Mouse (Mus musculus): ENCODE results near the gene Selenop.
A peak's percentile ranks its signal among the peaks of the same experiment; 100 is the strongest.
"Not testable (repeated sequence)": the region's sequence is repeated elsewhere in the genome, so short reads cannot be mapped to it uniquely, and the experiment has no call there.

Gene Selenop

DNA sequence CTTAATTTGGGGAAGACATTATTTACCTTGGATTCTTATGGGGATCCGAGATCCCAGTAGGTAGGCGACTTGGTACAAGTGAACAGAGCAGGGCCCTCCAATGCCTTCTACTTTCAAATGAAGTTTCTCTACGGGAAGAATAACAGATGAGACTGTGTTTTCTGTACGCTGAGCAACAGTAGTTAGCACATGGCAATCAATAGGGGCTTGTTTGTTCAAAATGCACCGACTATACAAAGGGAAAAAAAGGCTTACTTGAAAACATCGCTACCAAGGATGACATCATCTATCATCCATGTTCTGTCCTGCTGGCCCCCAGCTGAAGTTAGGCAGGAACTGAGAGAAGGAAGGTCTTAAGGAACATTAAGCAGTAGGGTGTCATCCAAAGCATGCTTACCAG, at the start of gene Selenop:
Selenop (plus strand) TSS at position 301 of the 400 bp plus-strand sequence.
- DNase-seq (ENCODE audit: extremely low read depth, insufficient read length, low spot score) = no peak

DNA sequence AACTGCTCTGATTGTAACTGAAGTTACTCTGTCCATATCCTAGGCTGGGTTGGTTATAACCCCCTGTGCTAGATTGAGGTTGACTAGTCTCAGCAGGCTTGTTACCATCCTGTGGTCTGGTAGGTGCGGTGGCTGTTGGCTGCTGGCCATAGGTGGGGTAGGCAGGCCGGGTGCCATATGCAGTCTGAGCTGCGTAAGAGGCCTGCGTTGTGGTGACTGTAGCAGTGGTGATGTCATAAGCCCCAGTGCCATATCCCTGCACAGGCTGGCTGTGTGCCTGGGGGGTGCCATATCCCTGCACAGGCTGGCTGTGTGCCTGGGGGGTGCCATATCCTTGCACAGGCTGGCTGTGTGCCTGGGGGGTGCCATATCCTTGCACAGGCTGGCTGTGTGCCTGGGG, 49.7 kb upstream of the Selenop start:
- DNase-seq (ENCODE audit: extremely low read depth, insufficient read length, low spot score) = not testable (repeated sequence)

DNA sequence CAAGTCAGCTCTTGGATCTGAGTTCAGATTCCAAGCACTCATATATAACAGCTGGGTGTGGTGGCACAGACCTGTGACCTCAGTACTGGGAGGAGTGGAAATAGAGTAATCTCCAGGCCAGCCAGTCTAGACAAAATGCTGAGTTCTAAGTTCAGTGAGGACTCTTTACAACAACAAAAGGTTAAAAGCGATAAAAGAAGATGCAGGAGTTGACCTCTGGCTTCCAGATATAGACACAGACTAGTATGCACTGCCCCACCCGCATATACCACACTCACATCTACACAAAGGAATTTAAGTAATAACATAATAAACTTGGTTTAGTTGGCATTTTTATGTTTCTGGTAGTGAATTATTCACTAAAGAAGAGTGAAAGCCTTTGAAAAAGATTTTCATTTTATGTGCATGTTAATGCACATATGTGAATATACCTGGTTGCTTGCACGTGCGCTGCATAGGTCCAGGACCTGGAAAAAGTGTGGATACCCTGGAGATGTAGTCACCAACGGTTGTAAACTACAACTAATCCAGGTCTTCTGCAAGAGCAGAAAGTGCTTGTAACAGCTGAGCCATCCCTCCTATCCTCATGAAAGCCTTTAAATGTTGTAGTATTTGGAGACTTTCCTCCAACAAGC, 45.4 kb upstream of the Selenop start:
- no peak for DNase-seq (ENCODE audit: extremely low read depth, insufficient read length, low spot score)

DNA sequence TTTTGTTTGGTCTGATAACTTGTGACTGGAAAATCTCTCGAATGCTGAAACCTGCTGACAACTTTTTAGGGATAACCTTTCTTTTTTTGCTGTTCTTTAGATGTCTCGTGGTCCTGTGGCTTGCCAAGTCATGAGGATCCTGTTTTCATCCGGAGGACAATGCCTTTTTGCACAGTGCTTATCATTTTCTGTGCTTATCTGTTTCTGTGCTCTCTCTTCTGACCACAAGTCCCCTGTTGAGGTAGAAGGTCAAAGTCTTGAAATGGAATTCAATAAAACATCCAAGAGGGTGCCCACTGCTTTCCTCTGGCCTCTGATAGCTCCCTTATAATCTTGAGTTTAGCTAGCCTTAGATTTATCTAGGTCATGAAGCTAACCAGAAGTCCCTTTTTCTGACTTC, 41.8 kb upstream of the Selenop start:
- DNase-seq (ENCODE audit: extremely low read depth, insufficient read length, low spot score) = no peak

GRCm38 (mm10) chr15:3228185-3228584, 40.2 kb upstream of the Selenop start:
- peak; percentile 9 for DNase-seq (ENCODE audit: extremely low read depth, insufficient read length, low spot score)

- DNase-seq (ENCODE audit: extremely low read depth, insufficient read length, low spot score) = no peak
Measured at GRCm38 (mm10) chr15:3228990-3229389, 39.4 kb upstream of the Selenop start.

DNA sequence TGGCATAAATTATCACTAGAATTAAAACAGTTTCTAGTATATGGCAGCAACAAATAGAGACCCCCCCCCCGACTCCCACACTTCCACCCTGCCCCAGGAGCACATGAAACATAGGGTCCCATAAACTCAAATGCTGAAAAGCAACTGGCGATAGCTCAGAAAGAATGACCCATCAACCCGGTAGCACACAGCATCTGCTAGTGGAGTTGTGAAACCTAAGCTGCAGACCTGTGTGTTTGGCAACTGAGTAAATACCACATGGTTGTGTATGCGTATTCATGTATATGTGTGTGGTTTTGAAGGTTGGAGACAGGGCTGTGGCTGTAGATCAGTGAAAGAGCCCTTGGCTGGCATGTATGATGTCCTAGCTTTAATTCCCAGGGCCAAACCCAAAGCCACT, 37.3 kb upstream of the Selenop start:
- DNase-seq (ENCODE audit: extremely low read depth, insufficient read length, low spot score) = no peak

DNA sequence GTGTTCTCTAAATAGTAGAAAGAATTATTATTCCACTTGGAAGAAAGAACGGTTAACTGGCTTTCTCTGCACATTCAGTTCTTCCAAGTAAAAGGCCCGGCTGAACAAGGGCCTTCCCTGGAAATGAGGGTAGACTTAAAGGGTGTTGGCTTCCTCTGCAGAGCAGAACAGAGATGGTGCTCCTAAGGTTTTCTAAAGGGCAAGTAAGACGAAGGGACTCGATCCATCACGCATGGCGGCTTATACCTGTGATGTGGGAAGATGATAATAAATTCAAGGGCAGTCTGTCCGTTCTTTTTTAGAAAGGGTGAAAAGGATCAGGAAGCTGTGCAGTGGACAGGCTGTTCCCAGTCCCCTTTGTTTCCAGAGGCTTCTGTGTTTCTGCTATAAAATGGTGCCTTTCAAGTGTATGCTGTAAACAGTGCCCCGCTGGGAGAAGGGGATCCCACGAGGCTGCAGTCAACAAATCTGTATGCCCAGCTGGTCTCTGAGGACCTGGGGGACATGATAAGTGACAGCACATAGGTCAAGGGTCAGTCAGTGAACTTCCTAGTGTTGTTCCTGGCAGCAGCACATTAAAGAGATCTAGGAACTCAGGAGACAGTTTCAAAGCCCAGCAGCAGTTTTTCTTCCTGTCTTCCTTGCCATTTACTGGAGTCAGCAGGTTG, 36.0 kb upstream of the Selenop start:
- DNase-seq (ENCODE audit: extremely low read depth, insufficient read length, low spot score) = no peak

DNA sequence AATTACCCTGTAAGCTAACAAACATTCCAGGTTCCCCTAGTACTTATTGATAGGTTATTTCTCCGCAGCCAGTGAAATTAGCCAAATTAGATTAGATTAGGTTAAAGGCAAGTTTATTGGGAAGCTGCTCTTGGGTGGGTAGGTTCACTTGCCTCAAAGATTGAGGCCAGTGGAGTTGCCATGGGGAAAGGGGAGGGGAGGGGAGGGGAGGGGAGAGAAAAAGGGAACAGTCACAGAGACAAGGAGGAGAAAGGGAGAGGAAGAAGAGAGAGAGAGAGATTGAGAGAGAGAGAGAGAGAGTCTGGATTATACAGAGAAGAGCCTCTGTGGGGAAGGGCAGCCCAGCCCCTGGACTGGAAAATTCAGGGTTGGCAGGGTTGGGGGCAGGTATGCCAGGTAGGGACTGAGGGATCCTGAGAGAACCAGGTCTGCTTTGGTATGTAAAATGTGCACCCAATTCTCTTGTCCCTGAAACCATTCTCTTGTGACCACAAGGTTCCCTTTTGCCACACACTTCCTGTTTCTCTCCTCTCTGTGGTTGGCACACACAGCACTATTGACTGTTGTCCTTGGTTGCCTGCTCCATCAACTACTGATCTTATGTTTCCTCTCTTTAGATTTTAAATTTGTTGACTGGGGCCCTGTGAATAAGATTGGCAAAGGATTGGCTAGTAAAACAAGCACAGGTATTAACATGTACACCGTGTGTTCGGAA, 34.4 kb upstream of the Selenop start:
- DNase-seq (ENCODE audit: extremely low read depth, insufficient read length, low spot score) = no peak

DNA sequence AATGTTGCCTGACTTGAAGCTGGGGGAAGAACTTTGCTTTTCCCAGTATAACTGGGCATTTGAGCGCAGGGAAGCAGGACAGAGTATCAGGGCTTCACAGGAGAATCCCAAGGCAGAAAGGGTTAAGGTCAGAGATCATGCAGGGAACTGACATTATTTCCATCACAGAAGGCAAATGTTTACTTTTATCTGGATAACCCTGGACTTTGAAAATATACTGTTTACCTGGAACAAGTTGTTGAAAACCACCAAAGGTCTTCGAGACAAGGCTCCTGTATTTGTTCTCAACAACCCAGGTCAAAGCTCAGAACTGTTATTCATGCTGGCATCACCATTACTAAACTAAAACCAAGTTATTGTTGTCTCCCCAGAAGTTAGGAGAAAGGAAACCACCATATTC, 32.0 kb upstream of the Selenop start:
- DNase-seq (ENCODE audit: extremely low read depth, insufficient read length, low spot score) = no peak

DNA sequence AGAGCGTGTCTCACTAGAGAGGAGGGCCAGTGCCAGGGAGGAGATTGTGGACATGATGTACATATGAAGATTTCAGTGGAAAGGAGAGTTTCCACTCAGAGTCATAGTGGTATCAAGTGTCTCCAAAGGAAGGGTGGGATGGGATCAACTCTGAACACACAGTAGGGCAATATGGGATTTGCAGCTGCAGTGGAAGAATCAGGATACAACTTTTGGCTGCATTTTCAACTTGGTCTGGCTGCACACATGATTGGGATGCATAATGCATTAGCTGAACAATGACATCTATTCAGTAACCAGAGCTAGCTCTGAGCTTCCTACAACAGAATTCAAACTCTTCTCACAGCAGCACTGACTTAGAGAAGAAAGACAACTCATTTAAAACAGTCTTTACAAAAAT, 30.4 kb upstream of the Selenop start:
- DNase-seq (ENCODE audit: extremely low read depth, insufficient read length, low spot score) = no peak

DNA sequence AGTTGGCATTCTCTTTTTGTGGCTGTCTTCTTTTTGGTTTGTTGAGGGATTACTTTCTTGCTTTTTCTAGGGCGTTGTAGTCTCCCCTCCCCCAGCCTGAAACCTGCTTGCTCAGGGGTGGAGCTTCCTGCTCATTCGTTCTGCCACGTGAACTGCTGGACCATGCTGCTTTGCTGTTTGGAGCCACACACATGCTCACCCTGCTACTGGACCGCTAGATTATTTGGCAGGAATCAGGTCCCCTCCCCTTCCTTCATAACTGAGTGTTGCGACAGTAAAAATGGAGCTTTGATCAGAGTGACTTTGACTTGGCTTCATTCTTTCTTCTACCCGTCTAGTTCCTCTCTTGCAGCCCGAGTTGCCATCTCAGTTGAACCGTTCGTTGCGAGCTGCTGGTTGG, 23.3 kb upstream of the Selenop start:
- DNase-seq (ENCODE audit: extremely low read depth, insufficient read length, low spot score) = not testable (repeated sequence)

DNA sequence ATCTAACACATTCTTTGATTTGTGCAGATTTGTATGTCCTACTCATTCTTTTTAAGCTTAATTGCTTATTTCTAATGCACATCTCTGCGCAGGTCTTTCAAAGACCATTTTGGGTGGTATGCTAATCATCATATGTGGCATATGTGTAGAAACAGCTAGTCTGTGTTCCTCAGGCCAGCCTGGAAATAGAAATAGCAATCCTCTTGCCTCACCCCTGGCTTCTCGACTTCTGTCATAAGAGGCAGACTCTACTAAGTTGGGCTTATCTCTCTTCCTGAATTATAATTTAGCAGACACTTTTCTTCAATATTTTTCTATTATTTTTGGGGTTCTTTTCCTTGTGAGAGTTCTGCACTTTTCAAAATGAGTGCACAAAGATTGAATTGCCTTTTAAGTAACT, 17.7 kb upstream of the Selenop start:
- DNase-seq (ENCODE audit: extremely low read depth, insufficient read length, low spot score) = no peak

DNA sequence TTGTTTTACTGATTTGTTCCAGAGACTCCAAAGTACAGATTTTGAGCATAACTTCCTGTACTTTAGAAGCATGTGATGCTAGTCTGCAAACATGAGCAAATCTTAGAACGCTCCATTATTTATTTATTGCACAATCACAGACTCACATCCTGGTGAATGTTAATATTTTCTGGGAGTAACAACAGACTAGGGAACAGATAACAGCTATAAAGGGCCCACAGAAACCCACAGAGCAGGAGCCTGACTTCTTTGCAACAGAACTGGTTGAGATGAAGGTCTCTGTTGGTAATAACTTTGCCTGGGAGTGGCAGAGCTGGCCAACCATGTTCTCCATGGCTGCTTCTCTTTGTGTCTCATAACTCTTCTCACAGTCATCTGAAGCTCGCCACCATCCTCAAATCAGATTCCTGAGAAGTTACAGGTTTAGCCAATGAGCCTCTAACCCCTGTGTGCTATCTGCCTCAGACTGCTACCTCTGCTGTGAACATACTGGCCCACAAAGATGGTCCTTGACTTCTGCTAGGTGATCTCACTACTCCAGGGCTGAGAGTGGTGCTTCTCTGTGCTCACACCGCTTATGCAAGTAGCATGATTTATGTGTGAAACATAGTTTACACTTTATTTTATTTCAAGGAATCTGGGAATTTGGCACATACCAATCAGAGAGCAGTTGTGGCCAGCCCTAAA, 17.2 kb upstream of the Selenop start:
- no peak for DNase-seq (ENCODE audit: extremely low read depth, insufficient read length, low spot score)

DNA sequence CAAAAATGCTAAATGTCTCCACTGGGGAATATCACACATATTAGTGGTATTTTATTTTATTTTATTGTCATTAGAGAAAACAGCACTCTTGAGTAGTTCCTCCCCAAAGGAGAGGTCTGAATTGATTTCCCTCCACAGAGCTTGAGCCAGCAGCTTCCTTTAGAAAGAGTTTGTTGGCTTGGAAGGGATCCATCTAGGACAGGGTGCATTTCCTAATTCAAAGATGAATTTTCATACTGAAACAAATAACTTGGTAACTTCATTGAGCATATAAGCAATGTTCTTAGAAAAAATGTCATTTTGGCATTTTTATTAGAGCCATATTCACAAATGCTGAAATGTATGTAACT, 16.7 kb upstream of the Selenop start:
- no peak for DNase-seq (ENCODE audit: extremely low read depth, insufficient read length, low spot score)

DNA sequence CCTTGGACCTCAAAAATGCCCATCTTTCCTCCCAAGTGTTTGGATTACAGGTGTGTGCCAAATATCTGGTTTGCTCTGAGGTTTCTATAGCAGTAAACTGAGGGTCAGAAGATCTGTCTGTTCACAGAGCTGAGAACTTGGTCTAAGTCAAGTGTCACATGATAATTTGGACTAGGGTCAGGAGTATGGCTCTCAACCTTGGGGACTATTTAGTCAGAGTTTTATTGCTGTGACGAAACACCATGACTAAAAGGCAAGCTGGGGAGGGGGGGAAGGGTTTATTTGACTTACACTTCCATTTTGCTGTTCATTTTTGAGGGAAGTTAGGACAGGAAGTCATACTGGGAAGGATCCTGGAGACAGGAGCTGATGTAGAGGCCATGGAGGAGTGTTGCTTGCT, 9.3 kb upstream of the Selenop start:
- no peak for DNase-seq (ENCODE audit: extremely low read depth, insufficient read length, low spot score)

GRCm38 (mm10) chr15:3260309-3260708, 8.0 kb upstream of the Selenop start:
- no peak for DNase-seq (ENCODE audit: extremely low read depth, insufficient read length, low spot score)

DNA sequence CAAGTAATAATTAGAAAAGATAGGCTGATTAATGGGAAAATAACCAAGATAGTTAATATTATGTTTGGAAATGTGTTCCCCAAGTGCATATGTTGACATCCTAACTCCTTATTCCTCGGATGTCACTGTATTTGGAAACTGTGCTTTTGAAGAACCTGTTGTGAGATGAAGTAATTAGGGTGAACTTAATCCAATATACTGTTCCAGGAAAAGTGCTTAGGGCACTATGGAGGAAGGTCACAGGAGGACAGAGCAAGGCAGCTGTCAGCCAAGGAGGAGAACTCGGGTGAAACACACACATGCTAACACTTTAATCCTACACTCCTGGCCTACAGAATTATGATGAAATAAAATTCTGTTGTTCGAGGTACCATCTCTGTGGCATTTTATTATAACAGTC, 5.5 kb upstream of the Selenop start:
- no peak for DNase-seq (ENCODE audit: extremely low read depth, insufficient read length, low spot score)

DNA sequence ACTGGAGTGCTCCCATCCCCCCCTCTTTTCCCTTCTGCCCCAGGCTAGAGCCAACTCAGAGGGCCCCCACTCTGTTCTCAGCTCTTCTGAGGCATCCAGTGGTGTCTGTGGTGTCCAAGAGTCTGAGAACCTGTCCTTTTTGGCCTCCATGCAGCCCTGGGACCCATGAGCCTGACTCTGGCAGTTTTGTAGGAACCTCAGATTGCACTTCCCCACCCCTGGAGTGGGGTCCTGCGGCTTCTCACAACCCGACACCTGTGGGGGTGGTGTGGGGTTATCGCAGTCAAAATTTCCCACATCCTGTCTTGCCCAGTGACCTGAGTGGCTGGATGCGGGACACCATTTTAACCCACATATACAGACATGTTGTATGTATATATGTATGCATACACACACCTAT, 4.1 kb upstream of the Selenop start:
- DNase-seq (ENCODE audit: extremely low read depth, insufficient read length, low spot score) = no peak

GRCm38 (mm10) chr15:3264828-3265227, 3.5 kb upstream of the Selenop start:
- DNase-seq (ENCODE audit: extremely low read depth, insufficient read length, low spot score) = no peak

- no peak for DNase-seq (ENCODE audit: extremely low read depth, insufficient read length, low spot score)
Measured at GRCm38 (mm10) chr15:3269496-3269895, 1.1 kb downstream of the Selenop start.

All from 3134 (cell line).